Mouse (Mus musculus): ENCODE measurements around the gene Ltb. TPM values are rescaled to one million over a fixed set of nuclear protein-coding genes. Genes with fewer than 3 reads are reported as not detected.

The Ltb gene
- polyA plus RNA-seq, 1 experiment from 2014 or later = 0.64 TPM

DNA sequence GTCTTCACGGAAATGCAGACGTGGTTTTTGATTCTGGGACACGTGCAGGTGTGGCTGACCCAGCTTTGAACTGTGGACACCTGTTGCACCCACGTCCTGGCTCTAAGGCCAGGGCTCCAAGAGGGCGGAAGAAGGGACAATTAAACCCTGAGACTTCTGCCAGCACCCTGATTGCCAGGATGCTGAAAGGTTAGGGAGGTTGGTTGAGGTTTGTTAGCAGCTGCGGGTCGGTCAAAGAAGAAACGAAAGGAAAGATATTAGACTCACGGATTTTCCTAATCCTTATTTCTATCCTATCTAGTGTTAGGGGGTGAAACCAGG is 2.0 kb downstream of the Ltb start:
- Histone ChIP-seq H3K36me3 (no peaks in the 10 kb centered on the region), H3K27me3 (replicated peaks) (peaks cover 82% of the 10 kb centered on the region), H3K27ac (replicated peaks) (no peak overlapping the region), H3K9ac (peak overlapping the region; percentile 78), H3K4me1 (peaks cover 24% of the 10 kb centered on the region), H3K9me3 (no peaks in the 10 kb centered on the region), H3K4me3 (peak overlapping the region; percentile 52), H3K4me2 (peak overlapping the region; percentile 81)
- 33% methylated on average over 9 of the region's 9 CpGs for WGBS
- ATAC-seq (ENCODE audit: extremely low read depth, insufficient number of reproducible peaks, low FRiP score, low TSS enrichment) = no peak

DNA sequence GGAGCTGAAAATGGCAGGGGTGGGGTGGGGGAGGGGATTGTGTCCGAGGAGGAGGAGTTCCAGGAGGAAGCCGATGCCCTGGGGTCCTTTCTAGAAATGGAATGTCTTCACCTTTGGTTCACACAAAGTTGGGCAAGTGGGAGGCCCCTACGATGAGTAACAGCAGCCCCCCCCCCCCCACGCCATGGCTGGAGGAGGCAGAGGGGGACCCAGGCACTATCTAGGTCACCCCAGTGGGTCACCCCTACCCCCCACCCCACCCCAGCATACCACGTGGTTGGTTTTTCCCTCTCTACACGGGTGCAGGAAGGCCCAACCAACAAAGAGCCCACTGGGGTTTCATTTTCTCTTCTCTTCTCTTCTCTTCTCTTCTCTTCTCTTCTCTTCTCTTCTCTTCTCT is 2.9 kb downstream of the Ltb start:
- H3K9me3 ChIP-seq = no peaks in the 10 kb centered on the region
- 47% methylated on average over 6 of the region's 6 CpGs for WGBS
- H3K27me3 ChIP-seq (replicated peaks) = peaks cover 91% of the 10 kb centered on the region
- H3K27ac ChIP-seq (replicated peaks) = no peak overlapping the region
- H3K4me1 ChIP-seq = peaks cover 24% of the 10 kb centered on the region
- no peak for ATAC-seq (ENCODE audit: extremely low read depth, insufficient number of reproducible peaks, low FRiP score, low TSS enrichment)
- no peak overlapping the region for H3K9ac ChIP-seq
- no peak overlapping the region for H3K4me3 ChIP-seq
- no peaks in the 10 kb centered on the region for H3K36me3 ChIP-seq
- H3K4me2 ChIP-seq = no peak overlapping the region

DNA sequence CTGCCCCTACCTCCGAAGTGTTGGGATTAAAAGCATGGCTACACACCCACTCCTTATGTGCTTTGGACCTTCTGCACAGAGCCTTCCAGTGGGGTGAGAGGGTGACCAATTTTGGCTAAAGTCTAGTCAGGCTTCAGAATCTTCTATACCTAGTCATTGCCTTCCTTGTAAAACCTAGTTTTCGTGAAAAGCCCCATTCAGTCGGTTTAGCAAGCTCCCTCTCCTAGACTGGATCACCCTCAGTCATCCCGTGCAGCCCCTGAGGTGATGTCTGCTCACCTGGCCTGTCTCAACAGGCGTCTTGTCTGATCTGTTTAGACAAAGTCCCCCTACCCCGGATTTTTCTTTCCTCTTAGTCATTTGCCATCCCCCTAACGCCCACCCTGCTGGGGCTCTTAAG is 3.8 kb downstream of the Ltb start:
- H3K4me1 ChIP-seq = peaks cover 24% of the 10 kb centered on the region
- H3K27me3 ChIP-seq (replicated peaks) = peaks cover 100% of the 10 kb centered on the region
- no peak overlapping the region for H3K4me3 ChIP-seq
- WGBS = 62% methylated on average over 7 of the region's 7 CpGs
- no peak for ATAC-seq (ENCODE audit: extremely low read depth, insufficient number of reproducible peaks, low FRiP score, low TSS enrichment)
- no peak overlapping the region for H3K9ac ChIP-seq
- no peaks in the 10 kb centered on the region for H3K36me3 ChIP-seq
- no peak overlapping the region for H3K27ac ChIP-seq (replicated peaks)
- H3K4me2 ChIP-seq = no peak overlapping the region
- no peaks in the 10 kb centered on the region for H3K9me3 ChIP-seq

DNA sequence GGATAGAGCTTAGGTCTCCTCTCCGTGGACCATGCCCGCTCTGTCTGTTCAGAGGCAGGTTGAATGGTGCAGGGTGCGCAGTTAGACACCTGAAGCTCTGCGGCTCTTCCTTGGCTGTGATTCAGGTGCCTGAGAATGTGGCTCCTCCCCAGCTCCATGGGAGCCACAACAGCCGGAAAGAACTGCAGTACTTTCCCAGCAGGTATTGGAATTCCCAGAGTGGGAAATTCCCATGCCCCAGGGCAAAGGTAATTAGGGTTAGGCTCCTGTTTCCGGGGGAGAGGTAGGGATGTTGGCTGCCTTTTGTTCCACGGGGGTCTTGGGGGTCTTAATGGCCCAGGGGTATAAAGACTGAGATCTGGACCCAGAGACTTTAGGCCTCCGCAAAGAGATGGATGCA is 4.7 kb downstream of the Ltb start:
- 35% methylated on average over 8 of the region's 8 CpGs for WGBS
- Histone ChIP-seq H3K4me1 (peaks cover 23% of the 10 kb centered on the region), H3K36me3 (no peaks in the 10 kb centered on the region), H3K4me3 (no peak overlapping the region), H3K9me3 (no peaks in the 10 kb centered on the region), H3K4me2 (no peak overlapping the region), H3K27ac (replicated peaks) (no peak overlapping the region), H3K9ac (no peak overlapping the region), H3K27me3 (replicated peaks) (peaks cover 100% of the 10 kb centered on the region)
- no peak for ATAC-seq (ENCODE audit: extremely low read depth, insufficient number of reproducible peaks, low FRiP score, low TSS enrichment)

DNA sequence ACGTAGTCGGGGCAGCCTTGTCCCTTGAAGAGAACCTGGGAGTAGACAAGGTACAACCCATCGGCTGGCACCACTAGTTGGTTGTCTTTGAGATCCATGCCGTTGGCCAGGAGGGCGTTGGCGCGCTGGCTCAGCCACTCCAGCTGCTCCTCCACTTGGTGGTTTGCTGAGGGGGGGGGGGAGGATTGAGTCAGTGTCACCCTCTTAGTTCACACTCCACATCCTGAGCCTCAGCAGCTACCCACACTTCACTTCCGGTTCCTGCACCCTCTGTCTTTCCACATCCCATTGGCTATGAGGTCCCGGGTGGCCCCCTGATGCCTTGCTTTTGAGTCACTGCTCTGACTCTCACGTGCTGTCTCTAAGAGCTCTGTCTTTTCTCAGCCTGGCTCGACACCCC is 6.2 kb downstream of the Ltb start:
- Histone ChIP-seq H3K4me1 (peaks cover 19% of the 10 kb centered on the region), H3K36me3 (no peaks in the 10 kb centered on the region), H3K9me3 (no peaks in the 10 kb centered on the region), H3K27ac (replicated peaks) (no peak overlapping the region), H3K27me3 (replicated peaks) (peaks cover 99% of the 10 kb centered on the region), H3K4me3 (no peak overlapping the region), H3K4me2 (peak overlapping the region; percentile 22; the same call in 1 of the 2 replicates), H3K9ac (no peak overlapping the region)
- no peak for ATAC-seq (ENCODE audit: extremely low read depth, insufficient number of reproducible peaks, low FRiP score, low TSS enrichment)
- WGBS = 72% methylated on average over 11 of the region's 11 CpGs

DNA sequence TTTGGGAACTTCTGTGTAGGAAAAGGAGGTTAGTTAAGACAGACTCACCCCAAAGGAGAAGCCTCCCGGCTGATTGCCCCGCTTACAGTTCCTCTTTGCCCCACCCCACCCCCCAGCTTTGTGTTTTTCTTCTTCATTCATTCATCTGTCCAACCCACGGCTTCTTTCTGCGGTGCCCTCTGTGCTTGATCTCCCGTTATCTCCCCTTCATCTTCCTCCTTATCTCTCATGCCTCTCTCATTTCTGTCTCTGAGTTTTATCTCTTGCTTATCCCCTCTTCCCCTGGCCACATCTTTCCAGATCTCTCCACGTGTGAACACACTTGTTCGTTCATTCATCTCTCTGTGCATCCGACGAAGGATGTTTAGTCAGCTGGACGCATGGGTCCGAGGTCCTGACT is 6.9 kb downstream of the Ltb start:
- Histone ChIP-seq H3K27ac (replicated peaks) (no peak overlapping the region), H3K9me3 (no peaks in the 10 kb centered on the region), H3K36me3 (no peaks in the 10 kb centered on the region), H3K4me1 (peaks cover 12% of the 10 kb centered on the region), H3K9ac (no peak overlapping the region), H3K27me3 (replicated peaks) (peaks cover 97% of the 10 kb centered on the region), H3K4me3 (peak overlapping the region; percentile 21; the same call in 1 of the 2 replicates), H3K4me2 (0 out of 2 replicates have a peak overlapping the region, but pooled peaks have one; percentile 22)
- 45% methylated on average over 11 of the region's 11 CpGs for WGBS
- no peak for ATAC-seq (ENCODE audit: extremely low read depth, insufficient number of reproducible peaks, low FRiP score, low TSS enrichment)

DNA sequence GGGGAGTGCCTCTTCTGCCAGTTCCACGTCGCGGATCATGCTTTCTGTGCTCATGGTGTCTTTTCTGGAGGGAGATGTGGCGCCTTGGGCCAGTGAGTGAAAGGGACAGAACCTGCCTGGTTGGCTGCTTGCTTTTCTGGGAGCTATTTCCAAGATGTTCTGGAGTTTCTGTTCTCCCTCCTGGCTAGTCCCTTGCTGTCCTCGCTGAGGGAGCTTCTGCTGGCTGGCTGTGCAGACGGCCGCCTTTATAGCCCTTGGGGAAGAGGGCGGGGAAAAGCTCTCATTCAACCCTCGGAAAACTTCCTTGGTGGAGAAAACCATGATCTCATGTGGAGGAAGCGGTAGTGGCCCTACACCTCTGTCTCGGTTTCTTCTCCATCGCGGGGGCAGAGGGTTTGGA is 7.5 kb downstream of the Ltb start, which contains the start of gene Tnf:
TSS of gene Tnf (minus strand) at position 221 of the 400 bp plus-strand sequence.
- H3K4me3 ChIP-seq = peak within 1 kb of the TSS; percentile 21
- H3K4me2 ChIP-seq = peak within 1 kb of the TSS; percentile 22; the same call in 1 of the 2 replicates
- no peak within 1 kb of the TSS for H3K27ac ChIP-seq (replicated peaks)
- WGBS = 30% methylated on average over 13 of the region's 13 CpGs
- H3K4me1 ChIP-seq = peaks cover 6% of the 10 kb centered on the region
- H3K27me3 ChIP-seq (replicated peaks) = peaks cover 91% of the 10 kb centered on the region
- ATAC-seq (ENCODE audit: extremely low read depth, insufficient number of reproducible peaks, low FRiP score, low TSS enrichment) = no peak
- no peaks in the 10 kb centered on the region for H3K36me3 ChIP-seq
- no peaks in the 10 kb centered on the region for H3K9me3 ChIP-seq
- peak within 1 kb of the TSS; percentile 37; the same call in 1 of the 2 replicates for H3K9ac ChIP-seq

DNA sequence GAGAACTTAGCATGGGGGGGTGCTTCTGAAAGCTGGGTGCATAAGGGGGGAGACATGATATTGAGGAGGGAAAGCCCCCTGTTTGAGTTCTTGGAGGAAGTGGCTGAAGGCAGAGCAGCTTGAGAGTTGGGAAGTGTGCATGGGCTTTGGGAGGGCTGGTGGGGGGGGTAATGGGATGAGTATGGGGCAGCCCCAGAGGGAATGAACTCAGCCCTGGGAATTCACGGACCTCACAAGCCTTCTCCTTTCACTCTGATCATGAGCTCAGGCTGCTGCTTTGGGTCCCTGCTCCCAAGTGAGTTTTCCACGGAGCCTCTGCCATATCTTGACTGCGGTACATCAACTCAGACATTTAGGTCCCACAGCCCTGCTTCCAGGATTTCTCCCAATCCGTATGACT is 8.2 kb downstream of the Ltb start:
- no peaks in the 10 kb centered on the region for H3K36me3 ChIP-seq
- H3K4me1 ChIP-seq = peaks cover 6% of the 10 kb centered on the region
- H3K4me2 ChIP-seq = no peak overlapping the region
- no peak overlapping the region for H3K4me3 ChIP-seq
- ATAC-seq (ENCODE audit: extremely low read depth, insufficient number of reproducible peaks, low FRiP score, low TSS enrichment) = no peak
- H3K27ac ChIP-seq (replicated peaks) = no peak overlapping the region
- H3K9ac ChIP-seq = no peak overlapping the region
- H3K9me3 ChIP-seq = no peaks in the 10 kb centered on the region
- WGBS = 69% methylated on average over 4 of the region's 4 CpGs
- H3K27me3 ChIP-seq (replicated peaks) = peaks cover 85% of the 10 kb centered on the region

DNA sequence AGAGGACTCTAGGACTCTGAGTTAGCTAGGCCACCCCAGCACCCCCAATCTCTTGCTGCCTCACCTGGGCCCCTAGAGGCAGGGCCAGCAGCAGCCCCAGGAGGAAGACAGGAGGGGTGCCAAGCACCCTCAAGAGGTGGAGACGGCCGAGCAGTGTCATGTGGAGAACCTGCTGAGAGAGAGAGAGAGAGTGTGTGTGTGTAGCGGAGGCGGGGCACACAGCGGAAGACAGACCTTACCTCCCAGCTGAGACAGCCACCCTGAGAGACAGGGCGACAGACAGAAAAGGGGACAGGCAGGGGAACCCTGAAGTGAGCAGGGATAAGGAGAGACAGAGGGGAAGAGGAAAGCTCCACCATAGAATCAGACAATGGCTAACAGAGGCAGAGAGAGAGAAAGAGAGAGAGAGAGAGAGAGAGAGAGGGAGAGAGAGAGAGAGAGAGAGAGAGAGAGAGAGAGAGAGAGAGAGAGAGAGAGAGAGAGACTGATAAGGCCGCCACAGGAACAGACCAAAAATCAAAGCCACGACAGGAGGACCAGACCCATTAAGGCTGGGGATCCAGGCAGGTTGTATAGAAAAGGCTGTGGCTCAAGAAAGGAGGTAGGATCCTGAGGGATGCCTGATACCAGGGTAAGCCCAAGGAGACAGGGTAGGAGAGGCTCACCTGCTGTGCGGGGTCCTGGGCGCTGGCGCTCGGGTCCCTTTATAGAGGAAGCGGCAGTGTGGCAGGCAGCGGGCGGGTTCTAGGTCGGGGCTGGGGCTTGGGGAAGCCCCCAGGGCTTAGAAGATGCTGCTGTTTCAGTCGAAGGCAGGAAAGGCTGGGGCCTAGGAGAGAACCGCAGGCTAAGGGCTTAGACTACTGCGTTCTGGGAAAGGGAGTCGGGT is 10.5 kb downstream of the Ltb start, which contains the start of gene Lta:
TSS of gene Lta (minus strand) at position 858 of the 886 bp plus-strand sequence.
- no peak within 1 kb of the TSS for H3K4me3 ChIP-seq
- no peak for ATAC-seq (ENCODE audit: extremely low read depth, insufficient number of reproducible peaks, low FRiP score, low TSS enrichment)

DNA sequence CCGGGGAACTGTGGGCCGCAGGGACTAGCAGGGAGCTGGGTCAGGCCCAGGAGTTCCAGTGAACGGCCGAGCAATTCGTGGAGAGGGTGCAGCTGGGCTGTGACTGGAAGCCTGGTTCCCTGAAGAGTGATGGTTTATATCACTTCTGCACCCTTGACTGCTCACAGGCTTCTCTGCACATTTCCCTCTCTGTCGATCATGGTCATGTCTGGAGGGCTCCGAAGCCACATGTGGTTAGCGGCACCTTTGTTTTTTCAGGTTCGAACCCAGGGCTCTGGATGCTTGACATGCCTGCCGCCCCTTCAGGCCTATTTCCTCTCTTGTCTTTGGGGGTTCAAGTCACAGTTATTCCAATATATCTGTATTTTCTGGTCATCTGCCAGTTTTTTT is 11.1 kb downstream of the Ltb start:
- 37% methylated on average over 10 of the region's 10 CpGs for WGBS
- Histone ChIP-seq H3K27ac (replicated peaks) (no peak overlapping the region), H3K27me3 (replicated peaks) (peaks cover 59% of the 10 kb centered on the region), H3K9me3 (no peaks in the 10 kb centered on the region), H3K4me3 (no peak overlapping the region), H3K4me2 (peak overlapping the region; percentile 3; the same call in 1 of the 2 replicates), H3K4me1 (peaks cover 6% of the 10 kb centered on the region), H3K36me3 (no peaks in the 10 kb centered on the region), H3K9ac (no peak overlapping the region; the same call in 1 of the 2 replicates)
- no peak for ATAC-seq (ENCODE audit: extremely low read depth, insufficient number of reproducible peaks, low FRiP score, low TSS enrichment)

More for the DNA sequence above, 10.5 kb downstream of the Ltb start, which contains the start of gene Lta:
- Histone ChIP-seq H3K9ac (peak within 1 kb of the TSS; percentile 19; the same call in 1 of the 2 replicates), H3K27me3 (replicated peaks) (peaks cover 66% of the 10 kb centered on the region), H3K4me1 (peaks cover 6% of the 10 kb centered on the region), H3K9me3 (no peaks in the 10 kb centered on the region), H3K4me2 (peak within 1 kb of the TSS; percentile 3), H3K27ac (replicated peaks) (no peak within 1 kb of the TSS), H3K36me3 (no peaks in the 10 kb centered on the region)
- 26% methylated on average over 20 of the region's 20 CpGs for WGBS

DNA sequence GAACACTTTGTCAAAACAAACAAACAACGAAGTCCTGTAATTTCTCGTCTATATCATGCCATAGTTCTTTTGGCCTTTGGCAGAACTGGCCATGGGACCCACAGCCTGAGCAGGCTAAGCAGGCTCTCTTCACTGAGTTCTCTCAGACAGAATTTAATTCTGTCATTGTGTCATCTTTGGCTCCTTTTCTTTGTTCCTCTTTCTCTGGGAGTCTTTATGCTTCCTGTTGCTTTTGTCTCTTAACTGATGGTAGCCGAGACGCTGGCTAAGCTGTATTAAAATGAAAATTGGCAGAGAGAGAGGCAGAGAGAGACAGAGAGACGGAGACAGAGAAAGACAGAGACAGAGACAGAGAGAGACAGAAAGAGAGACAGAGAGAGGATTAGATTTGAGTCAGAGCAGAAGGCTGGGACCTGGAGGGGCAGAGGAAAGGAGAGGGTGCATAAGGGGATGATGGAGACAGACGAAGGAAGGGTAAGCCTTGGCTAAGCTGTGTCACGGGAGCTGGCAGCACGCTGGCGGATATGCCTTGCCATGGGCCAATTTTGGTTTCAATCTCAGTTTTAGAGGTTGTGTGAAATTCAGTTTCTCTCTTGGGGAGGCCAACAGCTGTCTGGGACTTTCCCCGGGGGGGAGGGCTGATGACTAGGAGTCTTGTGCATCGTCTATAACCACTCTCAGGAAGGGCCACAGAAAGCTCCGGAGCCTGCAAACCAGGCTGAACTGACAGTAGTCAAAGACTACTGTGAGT is 15.7 kb downstream of the Ltb start:
- no peak overlapping the region for H3K27ac ChIP-seq (replicated peaks)
- no peaks in the 10 kb centered on the region for H3K9me3 ChIP-seq
- H3K4me3 ChIP-seq = no peak overlapping the region
- peaks cover 15% of the 10 kb centered on the region for H3K27me3 ChIP-seq (replicated peaks)
- H3K4me1 ChIP-seq = peaks cover 3% of the 10 kb centered on the region; the same call in 1 of the 2 replicates
- no peak overlapping the region for H3K9ac ChIP-seq
- H3K36me3 ChIP-seq = no peaks in the 10 kb centered on the region
- no peak overlapping the region for H3K4me2 ChIP-seq
- ATAC-seq (ENCODE audit: extremely low read depth, insufficient number of reproducible peaks, low FRiP score, low TSS enrichment) = no peak
- 72% methylated on average over 12 of the region's 12 CpGs for WGBS
